Mouse (Mus musculus) adrenal gland, postnatal 36 days (tissue): ENCODE measurements around the gene Pnpla2. TPM values are rescaled to one million over a fixed set of nuclear protein-coding genes. Genes with fewer than 3 reads are reported as not detected.

Experiments used
- DNase-seq, 2 experiments: peaks; one replicate each; pipeline ENCODE4 v3.0.0; 2021; ENCODE audit warnings: mixed read lengths in 1 of 2
- total RNA-seq, 2 experiments: library from RNA; stranded (reverse); gene quantifications; 2 replicates each; pipeline ENCODE4 v1.2.3; 2021

The Pnpla2 gene
- total RNA-seq, 2 experiments from 2014 or later, result 875 to 879 TPM

- DNase-seq, result no peak
Observed at GRCm38 (mm10) chr7:141483114-141483653, 28.2 kb downstream of the Pnpla2 start.

- no peak for DNase-seq
Observed at GRCm38 (mm10) chr7:141484186-141485120, 29.5 kb downstream of the Pnpla2 start.

GRCm38 (mm10) chr7:141485186-141485585 lies 30.2 kb downstream of the Pnpla2 start:
- no peak for DNase-seq

GRCm38 (mm10) chr7:141485606-141486005 lies 30.6 kb downstream of the Pnpla2 start:
- no peak for DNase-seq

- DNase-seq, result no peak
Observed at GRCm38 (mm10) chr7:141486239-141486638, 31.2 kb downstream of the Pnpla2 start.

- no peak for DNase-seq
Observed at GRCm38 (mm10) chr7:141487141-141487540, 32.1 kb downstream of the Pnpla2 start.

- DNase-seq, result no peak
Observed at GRCm38 (mm10) chr7:141491151-141491550, 36.2 kb downstream of the Pnpla2 start.

GRCm38 (mm10) chr7:141492738-141493137 lies 37.7 kb downstream of the Pnpla2 start:
- no peak for DNase-seq

GRCm38 (mm10) chr7:141493729-141494128 lies 38.7 kb downstream of the Pnpla2 start:
- no peak for DNase-seq

GRCm38 (mm10) chr7:141495379-141495778 lies 40.4 kb downstream of the Pnpla2 start:
- no peak for DNase-seq

- DNase-seq, result no peak
Observed at GRCm38 (mm10) chr7:141495940-141496339, 40.9 kb downstream of the Pnpla2 start.

- DNase-seq, result peak in 1 of 2 experiments; percentile 45
Observed at GRCm38 (mm10) chr7:141497600-141497999, 42.6 kb downstream of the Pnpla2 start.

GRCm38 (mm10) chr7:141501820-141502555 lies 47.0 kb downstream of the Pnpla2 start:
- peak; percentile 66 to 81 for DNase-seq

GRCm38 (mm10) chr7:141502556-141502905 lies 47.5 kb downstream of the Pnpla2 start:
- DNase-seq, result no peak

- DNase-seq, result no peak
Observed at GRCm38 (mm10) chr7:141506278-141506677, 51.3 kb downstream of the Pnpla2 start.

- DNase-seq, result no peak
Observed at GRCm38 (mm10) chr7:141508160-141508559, 53.2 kb downstream of the Pnpla2 start.

GRCm38 (mm10) chr7:141510196-141510595 lies 55.2 kb downstream of the Pnpla2 start:
- DNase-seq, result no peak

Other genes with a start within 250 kb of the Pnpla2 start
- gene Lmntd2, start 241.1 kb upstream of the Pnpla2 start, total RNA-seq, result under 1 TPM; 0.13 TPM
- 1 to 10 TPM; 3.6 to 4.1 TPM for gene Rassf7, start 239.3 kb upstream of the Pnpla2 start, total RNA-seq
- gene Phrf1, start 226.4 kb upstream of the Pnpla2 start, total RNA-seq, result 10 to 100 TPM; 70.5 to 89.3 TPM
- 10 to 100 TPM; 13.5 to 14.9 TPM for gene Irf7, start 188.7 kb upstream of the Pnpla2 start, total RNA-seq
- 10 to 100 TPM in 1 of 2 experiments, 1 to 10 TPM in 1; 3.3 to 17.3 TPM for gene Cdhr5, start 178.4 kb upstream of the Pnpla2 start, total RNA-seq
- gene Sct, start 176.1 kb upstream of the Pnpla2 start, total RNA-seq, result 1 to 10 TPM in 1 of 2 experiments, under 1 TPM in 1; 0.63 to 1.2 TPM
- under 1 TPM in 1 of 2 experiments, not detected in 1; 0.56 TPM for gene Drd4, start 163.2 kb upstream of the Pnpla2 start, total RNA-seq
- gene Deaf1, start 127.5 kb upstream of the Pnpla2 start, total RNA-seq, result 10 to 100 TPM; 25.8 to 37.5 TPM
- gene Tmem80, start 127.5 kb upstream of the Pnpla2 start, total RNA-seq, result 10 to 100 TPM; 23.9 to 27.1 TPM
- 1 to 10 TPM; 1.8 to 3.2 TPM for gene Eps8l2, start 116.3 kb upstream of the Pnpla2 start, total RNA-seq
- gene Taldo1, start 63.0 kb upstream of the Pnpla2 start, total RNA-seq, result 100 to 1,000 TPM; 707 to 724 TPM
- 10 to 100 TPM; 24.9 to 46.7 TPM for gene Gatd1, start 41.1 kb upstream of the Pnpla2 start, total RNA-seq
- 1 to 10 TPM in 1 of 2 experiments, under 1 TPM in 1; 0.70 to 1.3 TPM for gene Cend1, start 25.7 kb upstream of the Pnpla2 start, total RNA-seq
- 100 to 1,000 TPM; 110 to 120 TPM for gene Slc25a22, start 17.3 kb upstream of the Pnpla2 start, total RNA-seq
- 1 to 10 TPM; 1.5 to 2.3 TPM for gene Pidd1, start 11.2 kb upstream of the Pnpla2 start, total RNA-seq
- 1,000 to 10,000 TPM; 1,094 to 1,114 TPM for gene Rplp2, start 7.8 kb upstream of the Pnpla2 start, total RNA-seq
- gene Cracr2b, start 5.9 kb downstream of the Pnpla2 start, total RNA-seq, result 10 to 100 TPM in 1 of 2 experiments, 1 to 10 TPM in 1; 9.5 to 13.1 TPM
- gene Cd151, start 12.2 kb downstream of the Pnpla2 start, total RNA-seq, result 100 to 1,000 TPM; 331 to 418 TPM
- 100 to 1,000 TPM in 1 of 2 experiments, 10 to 100 TPM in 1; 99.8 to 134 TPM for gene Polr2l, start 19.9 kb downstream of the Pnpla2 start, total RNA-seq
- gene Tspan4, start 20.0 kb downstream of the Pnpla2 start, total RNA-seq, result 10 to 100 TPM; 89.1 to 94.4 TPM
- gene Chid1, start 84.7 kb downstream of the Pnpla2 start, total RNA-seq, result 10 to 100 TPM; 57.4 to 58.5 TPM
- 10 to 100 TPM; 57.5 to 75.9 TPM for gene Ap2a2, start 107.0 kb downstream of the Pnpla2 start, total RNA-seq
- not detected for gene Muc6, start 200.1 kb downstream of the Pnpla2 start, total RNA-seq
- gene Muc2, start 235.1 kb downstream of the Pnpla2 start, total RNA-seq, result under 1 TPM; 0.33 to 0.59 TPM